Mouse (Mus musculus): ENCODE measurements around the gene Tceal6.
"Not testable (repeated sequence)": the region's sequence is repeated elsewhere in the genome, so short reads cannot be mapped to it uniquely, and the experiment has no call there.

The Tceal6 gene

DNA sequence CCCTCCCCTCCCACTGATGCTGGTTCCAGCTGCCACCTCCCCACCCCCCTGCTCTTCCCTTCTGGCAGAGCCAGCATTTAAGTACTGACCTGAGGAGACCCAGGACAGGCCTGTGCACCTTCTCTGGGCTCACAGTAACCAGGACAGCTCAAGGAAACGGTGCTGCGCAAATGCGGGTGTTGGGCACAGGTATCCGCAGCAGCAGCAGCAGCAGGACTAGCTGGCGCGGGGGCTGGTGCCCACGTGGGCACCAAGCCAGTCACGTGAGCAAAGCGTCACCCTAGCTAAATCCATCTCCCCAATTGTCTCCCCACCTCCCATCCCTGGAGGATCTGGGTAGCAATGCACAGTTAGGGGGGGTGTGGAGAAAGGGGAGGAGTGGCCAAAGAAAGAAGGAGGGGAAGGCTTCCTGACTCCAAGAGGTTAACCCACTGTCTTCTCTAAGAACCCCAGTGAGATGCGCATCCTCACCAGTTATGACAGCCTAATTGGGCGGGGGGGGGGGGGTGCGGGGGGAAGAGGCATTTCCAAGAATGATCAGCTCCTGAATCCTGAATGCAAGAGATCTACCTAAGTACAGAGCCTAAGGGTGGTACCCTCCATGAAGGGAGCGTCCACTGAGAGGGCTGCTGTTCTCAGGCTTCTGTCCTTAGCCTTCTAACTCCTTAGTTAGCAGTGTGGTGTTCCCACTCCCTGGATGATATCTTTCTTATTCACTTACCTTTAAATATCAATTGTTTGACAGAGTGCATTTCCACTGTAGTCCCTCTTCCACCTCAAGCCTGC lies at the start of gene Tceal6:
Gene Tceal6 (minus strand): TSS at position 252 of the 786 bp plus-strand sequence.
- peak; percentile 36 for DNase-seq (ENCODE audit: low spot score)

DNA sequence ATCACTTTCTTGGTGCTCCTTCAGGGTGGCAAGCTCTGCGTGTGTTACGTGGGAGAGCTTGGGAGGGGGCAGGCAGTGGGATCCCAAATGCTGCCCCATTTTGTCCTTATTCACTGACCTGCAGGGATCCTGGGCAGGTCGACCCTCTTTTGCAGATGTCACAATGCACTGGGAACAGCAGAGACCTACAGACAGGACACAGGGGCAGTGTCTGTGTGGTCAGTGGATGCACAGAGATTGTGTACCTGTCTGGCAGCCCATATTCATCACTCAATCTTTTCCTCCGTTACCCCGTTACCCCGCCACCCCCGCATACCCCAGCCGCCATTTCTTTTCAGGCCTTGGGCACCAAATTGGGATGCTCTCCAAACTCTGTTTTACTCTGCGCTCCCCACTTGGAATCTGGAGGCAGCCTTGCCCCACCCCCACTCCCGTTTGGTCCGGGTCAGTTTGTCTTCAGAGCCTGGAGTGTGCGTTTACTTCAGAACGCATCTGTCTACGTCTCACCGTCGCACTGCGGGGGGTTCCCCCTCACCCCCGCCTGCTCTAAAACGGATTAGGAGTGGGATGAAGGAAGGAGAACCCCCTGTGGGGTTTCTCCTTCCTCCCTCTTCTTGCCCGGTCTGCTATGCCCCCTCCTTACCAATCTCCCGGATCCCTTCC lies 583 bp downstream of the Tceal6 start:
- DNase-seq (ENCODE audit: low spot score): peak; percentile 42

DNA sequence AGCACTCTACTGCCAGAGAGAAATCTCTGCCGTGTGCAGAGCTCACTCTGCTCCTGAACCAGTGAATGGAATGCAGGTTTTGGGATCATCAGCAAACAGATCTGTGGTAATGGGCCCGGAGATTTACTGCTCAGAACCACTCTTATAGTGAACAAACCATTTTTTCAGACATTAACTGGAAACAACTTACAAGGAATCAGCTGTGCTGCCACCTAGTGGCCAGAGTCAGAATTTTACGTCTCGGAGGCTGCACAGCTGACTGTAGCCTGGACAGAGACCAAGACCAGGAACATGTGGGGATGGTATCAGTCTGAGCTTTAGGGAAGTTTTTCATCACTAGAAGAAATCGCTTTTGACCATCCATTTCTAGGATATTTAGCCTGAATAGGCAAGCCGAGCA lies 20.6 kb downstream of the Tceal6 start:
- not testable (repeated sequence) for DNase-seq (ENCODE audit: low spot score)

DNA sequence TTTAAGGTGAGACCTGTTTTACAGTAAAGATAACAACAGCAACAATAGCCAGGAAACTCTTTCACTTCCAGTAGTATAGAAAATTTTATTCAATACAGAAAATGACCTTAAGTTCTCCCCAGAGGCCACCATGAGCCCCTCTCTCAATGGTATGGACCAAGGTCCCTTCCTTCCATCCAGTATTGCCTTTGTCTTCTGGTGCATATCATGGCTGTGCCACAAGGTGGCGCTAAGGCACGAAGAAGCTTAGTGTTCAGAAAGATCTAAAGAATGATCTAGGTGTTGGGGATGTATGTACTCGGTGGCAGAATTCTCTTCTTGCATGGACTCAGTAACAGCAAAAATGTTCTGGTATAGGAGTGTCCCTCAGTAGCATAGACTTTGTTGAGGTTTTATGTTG lies 21.8 kb downstream of the Tceal6 start:
- not testable (repeated sequence) for DNase-seq (ENCODE audit: low spot score)

DNA sequence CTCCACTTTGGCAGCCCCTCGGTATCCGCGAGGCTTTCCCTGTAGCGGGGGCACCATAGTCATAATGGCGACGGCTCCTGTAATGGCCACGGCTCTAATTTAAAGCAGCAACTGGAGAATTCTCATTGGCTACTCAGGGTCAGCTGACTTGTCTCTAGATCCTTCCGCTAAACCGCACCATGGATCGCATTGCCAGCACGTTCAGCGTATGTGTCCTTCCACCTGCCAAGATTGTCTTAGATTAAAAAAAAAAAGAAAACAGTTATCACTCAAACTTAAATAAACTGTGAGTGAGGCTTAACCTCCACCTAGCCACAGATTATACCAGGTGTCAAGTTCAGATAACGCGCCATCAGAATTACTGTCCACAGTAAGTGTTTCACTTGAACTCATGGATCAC lies 33.0 kb downstream of the Tceal6 start, which contains the start of gene Gm15023:
Gene Gm15023 (minus strand): TSS at position 101 of the 400 bp plus-strand sequence.
- DNase-seq (ENCODE audit: low spot score): not testable (repeated sequence)

Measured in testis, postnatal 10 days (tissue).